Mouse (Mus musculus): ENCODE data around the gene Btd. TPM values are rescaled to one million over a fixed set of nuclear protein-coding genes. Genes with fewer than 3 reads are reported as not detected.

Gene Btd
- polyA plus RNA-seq, 1 experiment from 2014 or later: 22.3 TPM

- H3K27ac ChIP-seq (replicated peaks in 1 of 2; ENCODE audit: control insufficient read depth in 1 of 2, insufficient read depth in 1 of 2, low read depth in 2 of 2, low read length in 2 of 2): peak overlapping the region; percentile 93 to 95
- H3K4me2 ChIP-seq (ENCODE audit: low read length): peak overlapping the region; percentile 64
- 17% methylated on average over 9 of the region's 9 CpGs for WGBS
- H3K27me3 ChIP-seq (ENCODE audit: control insufficient read depth, insufficient read depth, low read length): no peaks in the 10 kb centered on the region
- H3K9ac ChIP-seq (ENCODE audit: low read length): peak overlapping the region; percentile 75
- ATAC-seq (ENCODE audit: insufficient number of reproducible peaks, insufficient read depth, low FRiP score, low read depth): peak; percentile 20; the same call in 1 of the 2 replicates
- H3K4me1 ChIP-seq (ENCODE audit: control insufficient read depth in 2 of 2, insufficient read depth in 2 of 2, low read length in 2 of 2): peaks cover 55 to 57% of the 10 kb centered on the region in 2 experiments
- H3K4me3 ChIP-seq (ENCODE audit: control insufficient read depth in 1 of 2, insufficient read depth in 1 of 2, low read depth in 1 of 2, low read length in 2 of 2): peak overlapping the region in 1 of 2 experiments; percentile 32; a peak in 2 of 4 replicates
- no peaks in the 10 kb centered on the region for H3K9me3 ChIP-seq (ENCODE audit: control insufficient read depth, low read length)
- H3K36me3 ChIP-seq (ENCODE audit: control insufficient read depth, insufficient read depth, low read length): peaks cover 18% of the 10 kb centered on the region
Observed at GRCm38 (mm10) chr14:31662555-31663211, 21.9 kb downstream of the Btd start.

GRCm38 (mm10) chr14:31663376-31664099 lies 22.7 kb downstream of the Btd start:
- 83% methylated on average over 13 of the region's 13 CpGs for WGBS
- peak overlapping the region; percentile 75 for H3K9ac ChIP-seq (ENCODE audit: low read length)
- H3K36me3 ChIP-seq (ENCODE audit: control insufficient read depth, insufficient read depth, low read length): peaks cover 18% of the 10 kb centered on the region
- no peak overlapping the region for H3K4me3 ChIP-seq (ENCODE audit: control insufficient read depth in 1 of 2, insufficient read depth in 1 of 2, low read depth in 1 of 2, low read length in 2 of 2)
- ATAC-seq (ENCODE audit: insufficient number of reproducible peaks, insufficient read depth, low FRiP score, low read depth): no peak
- no peaks in the 10 kb centered on the region for H3K27me3 ChIP-seq (ENCODE audit: control insufficient read depth, insufficient read depth, low read length)
- H3K4me2 ChIP-seq (ENCODE audit: low read length): no peak overlapping the region
- H3K27ac ChIP-seq (replicated peaks in 1 of 2; ENCODE audit: control insufficient read depth in 1 of 2, insufficient read depth in 1 of 2, low read depth in 2 of 2, low read length in 2 of 2): peak overlapping the region; percentile 93 to 95
- H3K9me3 ChIP-seq (ENCODE audit: control insufficient read depth, low read length): no peaks in the 10 kb centered on the region
- H3K4me1 ChIP-seq (ENCODE audit: control insufficient read depth in 2 of 2, insufficient read depth in 2 of 2, low read length in 2 of 2): peaks cover 52 to 59% of the 10 kb centered on the region in 2 experiments

- peaks cover 54 to 57% of the 10 kb centered on the region in 2 experiments for H3K4me1 ChIP-seq (ENCODE audit: control insufficient read depth in 2 of 2, insufficient read depth in 2 of 2, low read length in 2 of 2)
- H3K27ac ChIP-seq (replicated peaks in 1 of 2; ENCODE audit: control insufficient read depth in 1 of 2, insufficient read depth in 1 of 2, low read depth in 2 of 2, low read length in 2 of 2): peak overlapping the region; percentile 45 to 95; a peak in 3 of 4 replicates
- peaks cover 18% of the 10 kb centered on the region for H3K36me3 ChIP-seq (ENCODE audit: control insufficient read depth, insufficient read depth, low read length)
- no peak for ATAC-seq (ENCODE audit: insufficient number of reproducible peaks, insufficient read depth, low FRiP score, low read depth)
- H3K4me3 ChIP-seq (ENCODE audit: control insufficient read depth in 1 of 2, insufficient read depth in 1 of 2, low read depth in 1 of 2, low read length in 2 of 2): no peak overlapping the region
- WGBS: 53% methylated on average over 18 of the region's 18 CpGs
- H3K9me3 ChIP-seq (ENCODE audit: control insufficient read depth, low read length): no peaks in the 10 kb centered on the region
- H3K9ac ChIP-seq (ENCODE audit: low read length): peak overlapping the region; percentile 38; the same call in 1 of the 2 replicates
- H3K27me3 ChIP-seq (ENCODE audit: control insufficient read depth, insufficient read depth, low read length): no peaks in the 10 kb centered on the region
- H3K4me2 ChIP-seq (ENCODE audit: low read length): no peak overlapping the region
Observed at GRCm38 (mm10) chr14:31664100-31664902, 23.5 kb downstream of the Btd start.

- no peaks in the 10 kb centered on the region for H3K9me3 ChIP-seq (ENCODE audit: control insufficient read depth, low read length)
- peak overlapping the region in 1 of 2 experiments; percentile 95; a peak in 1 of 4 replicates for H3K27ac ChIP-seq (replicated peaks in 1 of 2; ENCODE audit: control insufficient read depth in 1 of 2, insufficient read depth in 1 of 2, low read depth in 2 of 2, low read length in 2 of 2)
- ATAC-seq (ENCODE audit: insufficient number of reproducible peaks, insufficient read depth, low FRiP score, low read depth): no peak
- H3K4me2 ChIP-seq (ENCODE audit: low read length): no peak overlapping the region
- no peaks in the 10 kb centered on the region for H3K27me3 ChIP-seq (ENCODE audit: control insufficient read depth, insufficient read depth, low read length)
- no peak overlapping the region for H3K4me3 ChIP-seq (ENCODE audit: control insufficient read depth in 1 of 2, insufficient read depth in 1 of 2, low read depth in 1 of 2, low read length in 2 of 2)
- H3K4me1 ChIP-seq (ENCODE audit: control insufficient read depth in 2 of 2, insufficient read depth in 2 of 2, low read length in 2 of 2): peaks cover 52 to 58% of the 10 kb centered on the region in 2 experiments
- 52% methylated on average over 12 of the region's 12 CpGs for WGBS
- no peak overlapping the region for H3K9ac ChIP-seq (ENCODE audit: low read length)
- peaks cover 18% of the 10 kb centered on the region for H3K36me3 ChIP-seq (ENCODE audit: control insufficient read depth, insufficient read depth, low read length)
Observed at GRCm38 (mm10) chr14:31664903-31665565, 24.2 kb downstream of the Btd start.

- Histone ChIP-seq H3K36me3 (ENCODE audit: control insufficient read depth, insufficient read depth, low read length) (peaks cover 18% of the 10 kb centered on the region), H3K4me2 (ENCODE audit: low read length) (no peak overlapping the region), H3K27ac (replicated peaks in 1 of 2; ENCODE audit: control insufficient read depth in 1 of 2, insufficient read depth in 1 of 2, low read depth in 2 of 2, low read length in 2 of 2) (no peak overlapping the region), H3K9me3 (ENCODE audit: control insufficient read depth, low read length) (no peaks in the 10 kb centered on the region), H3K9ac (ENCODE audit: low read length) (no peak overlapping the region), H3K4me1 (ENCODE audit: control insufficient read depth in 2 of 2, insufficient read depth in 2 of 2, low read length in 2 of 2) (peaks cover 49 to 56% of the 10 kb centered on the region in 2 experiments), H3K4me3 (ENCODE audit: control insufficient read depth in 1 of 2, insufficient read depth in 1 of 2, low read depth in 1 of 2, low read length in 2 of 2) (no peak overlapping the region), H3K27me3 (ENCODE audit: control insufficient read depth, insufficient read depth, low read length) (no peaks in the 10 kb centered on the region)
- no peak for ATAC-seq (ENCODE audit: insufficient number of reproducible peaks, insufficient read depth, low FRiP score, low read depth)
- WGBS: 79% methylated on average over 4 of the region's 4 CpGs
Observed at GRCm38 (mm10) chr14:31665566-31665940, 24.7 kb downstream of the Btd start.

- Histone ChIP-seq H3K36me3 (ENCODE audit: control insufficient read depth, insufficient read depth, low read length) (peaks cover 18% of the 10 kb centered on the region), H3K4me1 (ENCODE audit: control insufficient read depth in 2 of 2, insufficient read depth in 2 of 2, low read length in 2 of 2) (peaks cover 39 to 45% of the 10 kb centered on the region in 2 experiments), H3K4me3 (ENCODE audit: control insufficient read depth in 1 of 2, insufficient read depth in 1 of 2, low read depth in 1 of 2, low read length in 2 of 2) (no peak overlapping the region), H3K9me3 (ENCODE audit: control insufficient read depth, low read length) (no peaks in the 10 kb centered on the region), H3K27me3 (ENCODE audit: control insufficient read depth, insufficient read depth, low read length) (no peaks in the 10 kb centered on the region), H3K4me2 (ENCODE audit: low read length) (no peak overlapping the region), H3K9ac (ENCODE audit: low read length) (no peak overlapping the region), H3K27ac (replicated peaks in 1 of 2; ENCODE audit: control insufficient read depth in 1 of 2, insufficient read depth in 1 of 2, low read depth in 2 of 2, low read length in 2 of 2) (no peak overlapping the region)
- no peak for ATAC-seq (ENCODE audit: insufficient number of reproducible peaks, insufficient read depth, low FRiP score, low read depth)
- 94% methylated on average over 28 of the region's 28 CpGs for WGBS
Observed at GRCm38 (mm10) chr14:31666931-31667705, 26.3 kb downstream of the Btd start.

All from heart, embryonic 14.5 days (tissue).